ENCODE assay signal across 8 mouse cellular contexts in genomic region chr4:81567928-81568327, GRCm38 (mm10).
DNase-seq lines count a peak whose midpoint lies in the region.

No protein-coding gene starts in this region.

- peaks cover 20% of the 10 kb centered on the region for H3K4me1 ChIP-seq in hindbrain, embryonic 10.5 days (replicated peaks)

- H3K27me3 ChIP-seq in hindbrain, embryonic 10.5 days (ENCODE audit: insufficient read depth, poor library complexity, severe bottlenecking): no peaks in the 10 kb centered on the region

- no peaks in the 10 kb centered on the region for H3K36me3 ChIP-seq in hindbrain, embryonic 10.5 days

- WGBS in hindbrain, embryonic 10.5 days: 34% methylated on average over 5 of the region's 5 CpGs

- no peaks in the 10 kb centered on the region for H3K9me3 ChIP-seq in hindbrain, embryonic 10.5 days

- peak overlapping the region; percentile 87 for H3K27ac ChIP-seq in hindbrain, embryonic 10.5 days

- peak; percentile 29 to 59 for DNase-seq in gastrocnemius, postnatal 4 days (ENCODE audit: low spot score in 2 of 2)
- no peak for DNase-seq in gastrocnemius, postnatal 25 days
- peak; percentile 67 for DNase-seq in cerebellum, adult 9-11 months
- peak; percentile 65 for DNase-seq in hindbrain, embryonic 10.5 days (ENCODE audit: low spot score)
- peak; percentile 46 for DNase-seq in mesoderm, embryonic 11.5 days (ENCODE audit: low read depth, low spot score)
- no peak for DNase-seq in yolk sac, embryonic 10.5 days (ENCODE audit: low spot score)
- DNase-seq in spleen, postnatal 10 days (ENCODE audit: low spot score in 2 of 2): no peak
- DNase-seq in MN1 (ENCODE audit: low spot score): no peak

- no peak overlapping the region for H3K4me3 ChIP-seq in hindbrain, embryonic 10.5 days

Comparison
In these comparisons a context has a peak if more than half of its experiments do, and no peak if none do; other contexts are left out.
1. DNase-seq: peak in gastrocnemius, postnatal 4 days (2 of 2), cerebellum, adult 9-11 months (single experiment), hindbrain, embryonic 10.5 days (single experiment) and mesoderm, embryonic 11.5 days (single experiment); none in gastrocnemius, postnatal 25 days (single experiment), yolk sac, embryonic 10.5 days (single experiment), spleen, postnatal 10 days (0 of 2) and MN1 (single experiment).